Mouse (Mus musculus): ENCODE measurements around the gene Evi2. TPM values are rescaled to one million over a fixed set of nuclear protein-coding genes. Genes with fewer than 3 reads are reported as not detected.

Gene Evi2
- total RNA-seq, 2 experiments from 2014 or later = not detected

GRCm38 (mm10) chr11:79468097-79468496, 62.3 kb downstream of the Evi2 start:
- Histone ChIP-seq H3K27ac (no peak overlapping the region), H3K4me3 (no peak overlapping the region)
- DNase-seq (ENCODE audit: low spot score in 2 of 2) = no peak
- TF ChIP-seq CTCF (conservative IDR thresholded peaks at IDR 0.05) = no peak

Other genes with a start within 250 kb of the Evi2 start
- not detected for gene Gm9964, start 233.7 kb downstream of the Evi2 start, total RNA-seq (2021)
- 100 to 1,000 TPM; 106 to 115 TPM for gene Nf1, start 190.9 kb downstream of the Evi2 start, total RNA-seq (2021)
- gene Omg, start 26.5 kb downstream of the Evi2 start, total RNA-seq (2021) = 10 to 100 TPM; 86.0 to 89.5 TPM
- under 1 TPM; 0.37 to 0.38 TPM for gene Evi2b, start 6.8 kb downstream of the Evi2 start, total RNA-seq (2021)
- 10 to 100 TPM; 17.3 to 21.2 TPM for gene Evi2a, start within 50 bp of the Evi2 start, total RNA-seq (2021)
- 100 to 1,000 TPM; 163 to 168 TPM for gene Rab11fip4, start 60.6 kb upstream of the Evi2 start, total RNA-seq (2021)

Data from layer of hippocampus, adult 2 months (tissue).